Mouse (Mus musculus) olfactory bulb, adult 2 months (tissue): Measurements from ENCODE around the gene Eif3k. TPM values are rescaled to one million over a fixed set of nuclear protein-coding genes. Genes with fewer than 3 reads are reported as not detected.
"Not testable (repeated sequence)": the region's sequence is repeated elsewhere in the genome, so short reads cannot be mapped to it uniquely, and the experiment has no call there.

Source experiments
- H3K27ac ChIP-seq: fragments of 200-500 bp; 2 replicates; pipeline ENCODE4 v1.5.1; 2012; ENCODE audit warnings: low read depth, low read length; ENCODE audit not compliant: insufficient read depth
- H3K4me1 ChIP-seq: fragments of 200-500 bp; 2 replicates; pipeline ENCODE4 v1.6.1; 2012; ENCODE audit warnings: low read length; ENCODE audit not compliant: control insufficient read depth, insufficient read depth
- H3K4me3 ChIP-seq: fragments of 200-500 bp; 2 replicates; pipeline ENCODE4 v1.5.1; 2012; ENCODE audit warnings: mild to moderate bottlenecking, low read depth, low read length, moderate library complexity; ENCODE audit not compliant: insufficient read depth
- CTCF ChIP-seq: fragments of 200-500 bp; IDR thresholded peaks from 2 replicates; pipeline ENCODE4 v1.5.1; 2012; ENCODE audit warnings: low read depth, mild to moderate bottlenecking, low read length, moderate library complexity; ENCODE audit not compliant: insufficient read depth
- POLR2A ChIP-seq: fragments of 200-500 bp; IDR thresholded peaks from 2 replicates; pipeline ENCODE4 v1.6.1; 2012; ENCODE audit warnings: mild to moderate bottlenecking, low read depth, low read length, moderate library complexity; ENCODE audit not compliant: insufficient read depth
- WGBS: fragments of 180-500 bp; shearing (Covaris S2); methylation state at CpG from one replicate; pipeline ENCODE4 v1.1.7; 2018; 5-methylcytosine and 5-hydroxymethylcytosine counted together
- polyA plus RNA-seq: library from polyadenylated mRNA; stranded (reverse); fragments of >200 nt; gene quantifications from 2 replicates; pipeline ENCODE4 v1.2.4, GENCODE M21; 2012; ENCODE audit warnings: low replicate concordance; ENCODE audit not compliant: missing spikeins, insufficient read depth, insufficient read length

The Eif3k gene
- polyA plus RNA-seq, 1 experiment = not detected

DNA sequence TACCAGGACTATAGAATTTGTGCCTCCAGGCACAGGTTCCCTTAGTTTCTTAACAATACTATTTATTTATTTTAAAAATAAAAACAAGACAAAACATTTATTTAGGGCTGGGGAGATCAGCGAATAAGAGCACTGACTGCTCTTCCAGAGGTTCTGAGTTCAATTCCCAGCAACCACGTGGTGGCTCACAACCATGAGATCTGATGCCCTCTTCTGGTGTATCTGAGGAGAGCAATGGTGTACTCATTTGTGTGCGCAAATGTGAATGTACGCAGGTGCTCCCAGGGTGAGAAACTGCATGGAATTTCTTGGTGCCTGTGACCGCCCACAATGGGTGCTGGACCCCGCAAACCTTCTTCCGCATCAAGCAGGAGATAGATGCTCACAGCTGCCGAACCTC lies 8.6 kb downstream of the Eif3k start:
- TF ChIP-seq CTCF (no peak), POLR2A (no peak)
- Histone ChIP-seq H3K4me1 (no peaks in the 10 kb centered on the region), H3K4me3 (no peak overlapping the region), H3K27ac (no peak overlapping the region)
- 79% methylated on average over 8 of the region's 8 CpGs for WGBS

DNA sequence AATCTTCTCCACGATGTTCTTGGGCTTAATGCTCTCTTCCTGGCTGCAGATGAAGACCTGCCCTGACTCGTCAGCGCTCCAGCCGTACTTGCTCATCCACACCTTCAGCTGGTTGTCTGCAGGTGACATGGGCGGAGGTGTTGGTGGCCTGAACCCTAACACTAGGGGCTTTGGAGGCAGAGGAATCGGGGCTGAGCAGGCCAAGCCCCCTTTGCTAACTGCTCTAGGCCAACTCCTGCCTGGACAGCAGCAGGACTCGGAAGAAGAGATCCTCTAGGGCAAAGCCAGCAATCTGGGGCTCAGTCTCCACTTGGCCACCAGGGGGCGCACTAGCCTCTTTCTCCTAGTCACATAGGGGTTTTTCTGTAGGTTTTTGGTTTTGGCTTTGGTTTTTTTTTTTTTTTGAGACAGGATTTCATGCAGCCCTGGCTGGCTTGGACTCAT lies 9.1 kb downstream of the Eif3k start:
- Histone ChIP-seq H3K4me1 (no peaks in the 10 kb centered on the region), H3K4me3 (no peak overlapping the region), H3K27ac (no peak overlapping the region)
- 70% methylated on average over 8 of the region's 8 CpGs for WGBS
- TF ChIP-seq POLR2A (no peak), CTCF (peak; percentile 86)

DNA sequence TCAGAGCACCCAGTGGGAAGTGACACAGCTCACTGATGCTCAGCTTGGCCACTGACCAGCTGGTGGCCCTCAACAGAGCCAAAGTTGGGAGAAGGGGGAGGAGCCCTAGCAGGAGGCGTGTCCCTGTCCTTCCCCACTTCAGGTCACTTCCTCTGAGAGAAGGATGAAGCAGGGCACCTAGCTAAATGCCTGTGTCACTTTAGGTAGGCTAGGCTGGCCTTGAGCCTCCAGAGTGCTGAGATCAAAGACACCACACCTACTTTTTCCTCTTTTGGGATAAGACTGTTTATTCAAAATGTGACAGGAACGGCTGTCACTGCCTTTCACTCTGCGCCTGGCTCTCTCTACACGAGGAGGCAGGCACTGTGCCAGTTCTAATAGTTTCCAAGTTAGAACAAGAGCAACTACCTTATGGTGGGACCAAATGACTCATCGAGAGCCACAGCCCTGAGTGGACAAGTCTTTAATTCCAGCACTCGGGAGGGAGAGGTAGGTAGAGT lies 9.8 kb downstream of the Eif3k start:
- Histone ChIP-seq H3K4me1 (no peaks in the 10 kb centered on the region), H3K27ac (no peak overlapping the region), H3K4me3 (no peak overlapping the region)
- TF ChIP-seq CTCF (no peak), POLR2A (no peak)
- 59% methylated on average over 6 of the region's 6 CpGs for WGBS

DNA sequence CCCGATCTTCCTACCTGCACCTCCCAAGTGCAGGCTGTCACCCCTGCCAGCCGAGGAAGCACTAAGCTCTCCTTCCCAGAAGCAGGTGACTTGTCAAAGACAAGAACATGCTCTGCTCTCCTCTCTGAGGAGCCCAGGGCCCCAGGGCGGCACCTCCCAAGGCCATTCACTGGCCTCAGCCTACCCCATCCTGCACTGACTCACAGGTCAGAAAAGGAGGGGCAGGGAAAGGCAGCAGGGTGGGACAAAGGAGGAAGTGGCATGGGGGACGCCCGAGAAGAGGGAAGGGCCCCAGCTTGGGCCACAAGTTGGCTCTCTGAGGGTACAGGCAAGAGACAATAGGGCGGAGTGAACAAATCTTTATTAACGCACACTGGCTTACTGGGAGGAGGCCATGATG lies 10.6 kb downstream of the Eif3k start:
- WGBS = 87% methylated on average over 7 of the region's 7 CpGs
- H3K4me1 ChIP-seq = no peaks in the 10 kb centered on the region
- H3K4me3 ChIP-seq = no peak overlapping the region
- no peak overlapping the region for H3K27ac ChIP-seq
- TF ChIP-seq CTCF = no peak
- no peak for TF ChIP-seq POLR2A

DNA sequence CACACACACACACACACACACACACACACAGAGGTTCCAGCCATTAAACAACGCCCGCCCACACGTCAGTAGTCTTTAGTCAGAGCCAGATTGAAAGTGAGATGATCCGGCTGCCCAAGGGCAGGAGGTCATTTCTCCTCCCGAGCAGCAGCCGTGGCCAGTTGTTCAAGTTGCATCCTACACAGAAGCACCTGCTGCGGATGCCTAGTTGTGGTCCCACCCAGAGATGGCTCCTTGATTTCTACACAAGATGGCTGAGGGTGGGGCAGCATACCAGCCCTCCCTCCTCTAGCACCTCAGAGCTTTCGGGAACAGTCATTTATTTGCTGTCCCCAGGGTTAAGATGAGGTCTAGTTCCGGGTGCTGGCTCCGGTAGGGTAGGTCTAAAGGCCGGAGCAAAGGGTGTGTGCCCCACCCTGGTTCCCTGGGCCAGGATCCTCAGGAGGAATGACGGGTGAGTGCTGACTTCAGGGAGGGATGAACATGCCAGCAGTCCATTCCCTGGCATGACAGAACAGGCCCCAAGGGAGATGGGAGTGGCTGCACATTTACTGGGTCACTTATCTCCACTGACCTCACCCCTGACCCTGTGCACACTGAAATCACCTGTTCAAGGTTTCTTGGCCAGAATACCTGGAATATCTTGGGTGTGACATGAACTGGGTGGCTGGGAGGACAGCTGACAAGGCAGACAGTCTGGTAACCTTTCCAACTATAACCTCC lies 11.8 kb downstream of the Eif3k start:
- WGBS = 85% methylated on average over 12 of the region's 12 CpGs

DNA sequence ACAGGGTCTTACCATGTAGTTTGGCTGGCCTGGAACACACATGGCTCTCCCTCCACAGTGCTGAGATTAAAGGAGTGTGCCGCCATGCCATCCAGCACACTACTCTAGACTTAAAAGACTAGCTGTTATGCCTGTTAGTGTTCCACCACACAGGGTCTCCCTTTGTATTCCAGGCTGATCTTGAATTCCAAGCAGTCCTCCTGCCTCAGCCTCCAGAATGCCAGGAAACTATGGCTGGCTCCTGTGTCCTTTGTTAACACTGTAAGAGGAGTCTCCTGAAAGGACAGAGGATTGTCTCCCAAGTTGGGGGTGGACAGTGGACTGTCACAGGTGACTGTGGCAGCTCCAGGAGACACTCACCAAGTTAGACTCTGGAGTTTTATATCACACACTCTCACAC lies 12.4 kb downstream of the Eif3k start:
- TF ChIP-seq CTCF = no peak
- no peak for TF ChIP-seq POLR2A
- 94% methylated on average over 1 of the region's 1 CpGs for WGBS
- Histone ChIP-seq H3K4me3 (no peak overlapping the region), H3K4me1 (no peaks in the 10 kb centered on the region), H3K27ac (no peak overlapping the region)

More for the DNA sequence above, 11.8 kb downstream of the Eif3k start:
- no peak overlapping the region for H3K4me3 ChIP-seq
- H3K4me1 ChIP-seq = no peaks in the 10 kb centered on the region
- TF ChIP-seq CTCF (no peak), POLR2A (no peak)
- H3K27ac ChIP-seq = no peak overlapping the region

DNA sequence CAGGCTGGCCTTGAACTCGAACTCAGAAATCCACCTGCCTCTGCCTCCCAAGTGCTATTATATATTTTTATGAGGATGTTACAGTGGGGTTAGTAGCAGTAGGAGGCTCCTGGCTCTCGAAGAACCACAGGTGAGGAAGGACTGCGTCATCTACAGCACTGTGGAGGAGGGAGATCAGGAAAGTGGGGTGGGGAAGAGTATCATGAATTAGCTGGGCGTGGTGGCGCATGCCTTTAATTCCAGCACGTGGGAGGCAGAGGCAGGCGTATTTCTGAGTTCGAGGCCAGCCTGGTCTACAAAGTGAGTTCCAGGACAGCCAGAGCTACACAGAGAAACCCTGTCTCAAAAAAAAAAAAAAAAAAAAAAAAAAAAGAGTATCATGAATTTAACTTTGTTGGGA lies 13.5 kb downstream of the Eif3k start:
- H3K4me1 ChIP-seq, H3K4me3 ChIP-seq, H3K27ac ChIP-seq: not testable (repeated sequence)
- 97% methylated on average over 8 of the region's 8 CpGs for WGBS

DNA sequence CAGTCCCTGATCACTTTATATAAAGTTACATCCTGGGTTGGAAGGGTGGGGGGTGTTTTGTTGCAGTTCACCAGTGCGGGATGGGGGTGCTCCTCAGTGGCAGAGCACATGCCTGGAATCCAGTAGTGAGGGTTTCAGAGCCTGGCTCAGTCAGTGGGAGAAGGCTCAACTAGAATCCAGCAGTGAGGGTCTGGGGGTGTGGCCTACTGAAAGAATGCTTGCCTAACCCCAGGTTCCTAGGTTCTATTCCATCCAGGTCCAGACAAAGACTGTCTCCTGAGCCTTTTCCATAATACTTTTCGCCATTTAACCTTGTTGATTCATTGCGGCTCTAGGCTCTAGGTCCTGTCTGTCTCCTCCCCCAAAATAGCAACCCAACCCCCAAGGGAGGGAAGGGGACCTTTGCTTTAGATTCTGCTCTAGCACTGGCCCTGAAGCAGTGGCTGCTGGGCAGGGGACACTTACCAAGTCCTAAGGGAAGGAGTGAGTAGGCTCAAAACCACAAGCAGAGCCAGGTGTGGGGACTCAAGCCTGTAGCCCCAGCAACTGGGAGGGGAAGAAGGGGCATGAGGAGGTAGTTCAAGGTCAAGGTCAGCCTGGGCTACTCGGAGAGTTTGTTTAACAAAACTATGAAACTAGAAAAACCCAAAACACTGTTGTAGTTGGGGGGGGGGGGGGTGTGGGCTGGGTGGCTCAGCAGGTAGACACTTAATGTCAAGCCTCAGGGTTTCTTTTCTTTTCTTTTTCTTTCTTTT lies 14.7 kb downstream of the Eif3k start:
- H3K27ac ChIP-seq = no peak overlapping the region
- 81% methylated on average over 4 of the region's 4 CpGs for WGBS
- no peak overlapping the region for H3K4me3 ChIP-seq
- TF ChIP-seq CTCF (no peak), POLR2A (no peak)
- no peaks in the 10 kb centered on the region for H3K4me1 ChIP-seq

DNA sequence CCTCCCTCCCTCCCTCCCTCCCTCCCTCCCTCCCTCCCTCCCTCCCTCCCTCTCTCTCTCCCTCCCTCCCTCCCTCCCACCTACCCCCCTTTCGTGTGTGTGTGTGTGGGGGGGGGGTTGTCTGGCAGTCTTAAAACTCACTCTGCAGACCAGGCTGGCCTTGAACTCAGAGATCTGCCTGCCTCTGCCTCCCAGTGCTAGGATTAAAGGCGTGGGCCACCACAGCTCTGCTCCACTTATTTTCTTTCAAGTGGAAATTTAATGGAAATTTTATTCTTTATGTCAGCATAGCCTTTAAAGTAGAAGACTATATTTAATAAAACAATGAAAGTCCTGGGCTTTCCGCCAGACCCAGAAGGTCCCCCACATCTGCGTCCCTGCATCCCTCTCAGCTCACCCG lies 15.5 kb downstream of the Eif3k start:
- WGBS = 53% methylated on average over 4 of the region's 5 CpGs
- Histone ChIP-seq H3K27ac (no peak overlapping the region), H3K4me3 (no peak overlapping the region), H3K4me1 (no peaks in the 10 kb centered on the region)
- TF ChIP-seq CTCF (no peak), POLR2A (no peak)
